Mouse (Mus musculus): ENCODE results near the gene Vmn1r40. TPM values are rescaled to one million over a fixed set of nuclear protein-coding genes. Genes with fewer than 3 reads are reported as not detected.

The Vmn1r40 gene
- total and polyA plus RNA-seq, 2 experiments = not detected

DNA sequence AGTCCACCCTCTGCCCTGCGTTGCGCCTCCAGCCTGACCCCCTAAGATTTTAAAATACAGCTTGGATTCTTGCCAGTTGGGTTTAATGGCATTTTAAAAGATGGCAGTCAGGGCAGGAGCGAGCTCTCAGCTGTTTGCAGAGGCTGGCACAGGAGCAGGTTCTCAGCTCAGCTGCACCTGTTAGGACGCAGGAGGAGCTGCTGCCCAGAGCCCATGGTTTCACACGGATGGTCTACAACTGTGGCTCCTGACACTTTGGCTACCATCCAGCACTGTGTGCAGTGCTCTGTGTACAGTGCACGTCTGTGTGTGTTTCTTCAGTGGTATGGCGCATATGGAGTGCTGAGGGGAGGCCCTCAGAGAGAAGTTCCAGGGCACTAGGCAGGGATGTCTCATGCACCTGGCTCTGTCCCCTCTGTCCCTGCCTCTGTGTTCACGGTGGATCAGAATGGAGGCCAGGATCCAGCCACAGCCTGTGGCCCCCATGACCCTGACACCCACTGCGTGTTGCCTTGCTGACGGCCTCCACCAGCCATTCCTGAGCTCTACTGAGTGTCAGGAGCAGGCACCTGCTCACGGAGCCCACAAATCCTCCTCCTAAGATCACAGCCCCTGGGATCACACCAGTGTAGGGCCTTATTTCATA, 34.1 kb upstream of the Vmn1r40 start:
- H3K36me3 ChIP-seq (ENCODE audit: control insufficient read depth, insufficient read depth, low read length) = 0 out of 2 replicates have a peak, but pooled peaks cover 4% of the 10 kb centered on the region
- no peaks in the 10 kb centered on the region for H3K27me3 ChIP-seq (ENCODE audit: control insufficient read depth, insufficient read depth, low read length)
- no peak overlapping the region for H3K9ac ChIP-seq (ENCODE audit: low read depth, low read length)
- no peak overlapping the region for H3K27ac ChIP-seq (replicated peaks; ENCODE audit: insufficient read depth, low read depth, low read length)
- no peak for DNase-seq (ENCODE audit: extremely low read depth, low read depth, low spot score)
- 88% methylated on average over 11 of the region's 11 CpGs for WGBS
- no peak overlapping the region for H3K4me3 ChIP-seq (ENCODE audit: insufficient read depth, low read depth, low read length)
- no peak for TF ChIP-seq CTCF (IDR thresholded peaks at IDR 0.05; ENCODE audit: low read depth, low read length)
- no peak for TF ChIP-seq POLR2A (IDR thresholded peaks at IDR 0.05; ENCODE audit: extremely low read depth, insufficient read depth, low read length)
- no peaks in the 10 kb centered on the region for H3K4me1 ChIP-seq (ENCODE audit: control insufficient read depth, insufficient read depth, low read length)
- no peaks in the 10 kb centered on the region for H3K79me2 ChIP-seq (ENCODE audit: control insufficient read depth, insufficient read depth, low read length)

DNA sequence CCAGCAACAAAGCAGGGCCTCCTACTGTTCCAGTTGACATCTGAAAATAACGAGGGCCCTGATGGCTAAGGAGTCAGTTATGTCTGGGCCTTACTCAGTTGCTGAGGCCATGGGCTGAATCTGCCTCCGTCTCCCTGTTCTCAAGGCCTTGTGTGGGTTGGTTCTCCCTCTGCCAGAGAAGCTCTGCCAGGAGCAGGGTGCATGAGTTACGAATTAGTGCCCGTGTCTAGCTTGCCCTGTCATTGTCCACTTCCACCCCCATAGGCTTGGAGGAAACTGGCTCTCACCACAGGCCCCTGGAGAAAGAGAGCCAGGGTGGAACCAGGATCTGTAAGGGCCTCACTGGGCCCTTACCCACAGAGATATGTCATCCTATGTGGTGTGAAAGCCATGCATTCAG, 28.8 kb upstream of the Vmn1r40 start:
- 0 out of 2 replicates have a peak, but pooled peaks cover 4% of the 10 kb centered on the region for H3K36me3 ChIP-seq (ENCODE audit: control insufficient read depth, insufficient read depth, low read length)
- TF ChIP-seq POLR2A (IDR thresholded peaks at IDR 0.05; ENCODE audit: extremely low read depth, insufficient read depth, low read length) = no peak
- no peak overlapping the region for H3K4me3 ChIP-seq (ENCODE audit: insufficient read depth, low read depth, low read length)
- H3K27ac ChIP-seq (replicated peaks; ENCODE audit: insufficient read depth, low read depth, low read length) = no peak overlapping the region
- WGBS = 73% methylated on average over 4 of the region's 4 CpGs
- H3K27me3 ChIP-seq (ENCODE audit: control insufficient read depth, insufficient read depth, low read length) = no peaks in the 10 kb centered on the region
- DNase-seq (ENCODE audit: extremely low read depth, low read depth, low spot score) = no peak
- H3K9ac ChIP-seq (ENCODE audit: low read depth, low read length) = no peak overlapping the region
- H3K4me1 ChIP-seq (ENCODE audit: control insufficient read depth, insufficient read depth, low read length) = no peaks in the 10 kb centered on the region
- no peaks in the 10 kb centered on the region for H3K79me2 ChIP-seq (ENCODE audit: control insufficient read depth, insufficient read depth, low read length)

DNA sequence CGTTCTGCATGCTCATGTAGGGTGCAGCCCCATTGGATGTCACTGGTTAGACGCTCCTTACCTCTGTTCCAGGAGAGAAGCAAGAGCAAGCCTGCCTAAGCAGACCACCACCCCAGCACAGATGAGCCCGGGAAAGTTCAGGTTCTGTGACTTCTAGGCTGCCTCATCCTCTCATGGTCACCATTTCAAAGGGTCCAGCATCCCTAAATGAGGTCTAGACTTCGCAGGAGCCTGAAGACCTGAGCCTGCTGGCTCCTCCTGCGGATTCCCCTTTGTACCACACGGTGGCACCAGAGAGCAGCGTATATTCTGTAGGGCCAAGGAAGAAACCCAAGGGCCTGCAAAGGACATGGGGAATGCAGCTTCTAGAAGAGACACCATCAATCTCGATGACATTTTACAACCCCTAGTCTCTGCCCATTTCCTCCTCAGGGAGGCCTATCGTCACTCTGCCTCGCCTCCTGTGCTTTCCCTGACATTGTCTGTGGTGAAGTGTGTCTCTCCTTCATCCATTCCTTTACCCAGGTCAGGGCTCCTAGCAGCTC, 28.0 kb upstream of the Vmn1r40 start:
- H3K36me3 ChIP-seq (ENCODE audit: control insufficient read depth, insufficient read depth, low read length) = 0 out of 2 replicates have a peak, but pooled peaks cover 2% of the 10 kb centered on the region
- no peak for TF ChIP-seq POLR2A (IDR thresholded peaks at IDR 0.05; ENCODE audit: extremely low read depth, insufficient read depth, low read length)
- peak; percentile 91 for TF ChIP-seq CTCF (IDR thresholded peaks at IDR 0.05; ENCODE audit: low read depth, low read length)
- no peak overlapping the region for H3K27ac ChIP-seq (replicated peaks; ENCODE audit: insufficient read depth, low read depth, low read length)
- DNase-seq (ENCODE audit: extremely low read depth, low read depth, low spot score) = peak; percentile 30
- H3K79me2 ChIP-seq (ENCODE audit: control insufficient read depth, insufficient read depth, low read length) = no peaks in the 10 kb centered on the region
- no peak overlapping the region for H3K4me3 ChIP-seq (ENCODE audit: insufficient read depth, low read depth, low read length)
- no peaks in the 10 kb centered on the region for H3K27me3 ChIP-seq (ENCODE audit: control insufficient read depth, insufficient read depth, low read length)
- WGBS = 22% methylated on average over 10 of the region's 10 CpGs
- no peaks in the 10 kb centered on the region for H3K4me1 ChIP-seq (ENCODE audit: control insufficient read depth, insufficient read depth, low read length)
- no peak overlapping the region for H3K9ac ChIP-seq (ENCODE audit: low read depth, low read length)

DNA sequence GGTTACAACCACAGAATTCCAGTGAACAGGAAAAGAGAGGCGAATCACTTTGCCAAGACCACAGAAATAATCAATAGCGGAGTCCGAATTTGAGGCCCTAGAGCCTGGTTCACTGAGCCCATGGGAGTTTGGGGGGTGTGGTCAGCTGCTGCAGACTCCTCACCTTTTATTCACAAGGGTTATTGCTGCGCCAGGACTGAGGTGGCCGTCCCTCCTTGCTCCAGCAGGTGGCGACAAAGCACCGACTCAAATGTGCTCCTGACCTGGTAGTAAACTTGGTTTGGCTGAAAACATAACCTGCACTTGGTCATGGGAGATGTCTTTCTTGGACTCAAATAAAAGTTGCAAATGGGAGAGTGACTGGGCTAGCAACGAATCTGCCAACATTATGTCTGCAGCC, 27.2 kb upstream of the Vmn1r40 start:
- no peak overlapping the region for H3K4me3 ChIP-seq (ENCODE audit: insufficient read depth, low read depth, low read length)
- H3K27me3 ChIP-seq (ENCODE audit: control insufficient read depth, insufficient read depth, low read length) = no peaks in the 10 kb centered on the region
- TF ChIP-seq CTCF (IDR thresholded peaks at IDR 0.05; ENCODE audit: low read depth, low read length) (peak; percentile 98), POLR2A (IDR thresholded peaks at IDR 0.05; ENCODE audit: extremely low read depth, insufficient read depth, low read length) (no peak)
- no peak overlapping the region for H3K27ac ChIP-seq (replicated peaks; ENCODE audit: insufficient read depth, low read depth, low read length)
- DNase-seq (ENCODE audit: extremely low read depth, low read depth, low spot score) = peak; percentile 57
- WGBS = 5% methylated on average over 8 of the region's 8 CpGs
- no peaks in the 10 kb centered on the region for H3K36me3 ChIP-seq (ENCODE audit: control insufficient read depth, insufficient read depth, low read length)
- H3K9ac ChIP-seq (ENCODE audit: low read depth, low read length) = no peak overlapping the region
- H3K4me1 ChIP-seq (ENCODE audit: control insufficient read depth, insufficient read depth, low read length) = no peaks in the 10 kb centered on the region
- H3K79me2 ChIP-seq (ENCODE audit: control insufficient read depth, insufficient read depth, low read length) = no peaks in the 10 kb centered on the region

DNA sequence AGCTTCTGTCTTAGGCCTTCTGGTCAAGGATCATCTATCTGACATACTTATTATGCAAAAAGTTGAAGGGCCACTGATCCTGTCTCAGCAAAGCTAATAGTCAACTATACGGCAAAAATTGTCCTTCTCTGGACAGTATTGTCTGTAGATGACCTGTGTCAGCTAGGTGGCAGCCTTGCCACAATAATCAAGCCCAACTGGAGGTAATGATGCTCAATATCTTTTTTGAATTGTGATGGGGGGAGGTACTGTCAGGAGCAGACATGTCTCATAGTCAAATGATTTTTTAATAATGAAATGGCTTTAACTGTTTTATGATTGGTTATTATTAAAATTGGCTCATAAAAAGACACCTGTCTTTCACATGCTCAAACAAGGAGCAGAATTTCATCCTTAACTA, 23.1 kb upstream of the Vmn1r40 start:
- H3K9ac ChIP-seq (ENCODE audit: low read depth, low read length) = no peak overlapping the region
- no peak overlapping the region for H3K4me3 ChIP-seq (ENCODE audit: insufficient read depth, low read depth, low read length)
- no peaks in the 10 kb centered on the region for H3K36me3 ChIP-seq (ENCODE audit: control insufficient read depth, insufficient read depth, low read length)
- peak; percentile 26 for DNase-seq (ENCODE audit: extremely low read depth, low read depth, low spot score)
- WGBS = 36% methylated on average over 1 of the region's 1 CpGs
- no peak for TF ChIP-seq POLR2A (IDR thresholded peaks at IDR 0.05; ENCODE audit: extremely low read depth, insufficient read depth, low read length)
- TF ChIP-seq CTCF (IDR thresholded peaks at IDR 0.05; ENCODE audit: low read depth, low read length) = no peak
- H3K79me2 ChIP-seq (ENCODE audit: control insufficient read depth, insufficient read depth, low read length) = no peaks in the 10 kb centered on the region
- no peaks in the 10 kb centered on the region for H3K4me1 ChIP-seq (ENCODE audit: control insufficient read depth, insufficient read depth, low read length)
- H3K27ac ChIP-seq (replicated peaks; ENCODE audit: insufficient read depth, low read depth, low read length) = no peak overlapping the region
- no peaks in the 10 kb centered on the region for H3K27me3 ChIP-seq (ENCODE audit: control insufficient read depth, insufficient read depth, low read length)

DNA sequence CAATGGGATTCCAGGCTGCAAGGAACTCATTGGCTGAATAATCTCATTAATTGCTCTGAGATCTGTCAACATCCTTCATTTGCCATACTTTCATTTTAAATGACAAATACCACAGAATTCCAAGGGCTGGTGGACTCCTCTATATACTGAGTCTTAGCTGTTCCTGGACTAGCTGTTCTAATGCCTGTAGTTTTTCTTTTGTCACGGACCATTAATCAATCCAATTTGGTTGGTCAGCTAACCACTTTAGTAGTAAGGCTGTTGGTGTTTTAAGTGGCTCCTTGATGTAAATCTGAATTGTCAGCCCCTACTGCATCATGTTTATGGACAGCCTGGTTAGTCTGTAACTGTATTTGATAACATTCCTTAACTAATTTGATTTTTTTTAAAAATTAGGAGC, 20.2 kb upstream of the Vmn1r40 start:
- H3K27ac ChIP-seq (replicated peaks; ENCODE audit: insufficient read depth, low read depth, low read length) = no peak overlapping the region
- H3K36me3 ChIP-seq (ENCODE audit: control insufficient read depth, insufficient read depth, low read length) = no peaks in the 10 kb centered on the region
- H3K9ac ChIP-seq (ENCODE audit: low read depth, low read length) = no peak overlapping the region
- no peaks in the 10 kb centered on the region for H3K79me2 ChIP-seq (ENCODE audit: control insufficient read depth, insufficient read depth, low read length)
- TF ChIP-seq POLR2A (IDR thresholded peaks at IDR 0.05; ENCODE audit: extremely low read depth, insufficient read depth, low read length) (no peak), CTCF (IDR thresholded peaks at IDR 0.05; ENCODE audit: low read depth, low read length) (no peak)
- H3K4me3 ChIP-seq (ENCODE audit: insufficient read depth, low read depth, low read length) = no peak overlapping the region
- DNase-seq (ENCODE audit: extremely low read depth, low read depth, low spot score) = no peak
- H3K27me3 ChIP-seq (ENCODE audit: control insufficient read depth, insufficient read depth, low read length) = no peaks in the 10 kb centered on the region
- WGBS = 82% methylated on average over 1 of the region's 1 CpGs
- no peaks in the 10 kb centered on the region for H3K4me1 ChIP-seq (ENCODE audit: control insufficient read depth, insufficient read depth, low read length)

Data from liver, adult 2 months (tissue).